Mouse (Mus musculus) central nervous system, embryonic 14 days (tissue): ENCODE data around the gene Ranbp17. TPM values are rescaled to one million over a fixed set of nuclear protein-coding genes. Genes with fewer than 3 reads are reported as not detected.

Source experiments
- polyA plus RNA-seq: library from polyadenylated mRNA; depleted of rRNA; stranded (reverse); fragments of >200 nt; gene quantifications from 2 replicates; pipeline ENCODE4 v1.2.3, GENCODE M21; 2012; rRNA removed

Gene Ranbp17
- 7.0 and 7.2 TPM in 2 replicates for polyA plus RNA-seq

DNA sequence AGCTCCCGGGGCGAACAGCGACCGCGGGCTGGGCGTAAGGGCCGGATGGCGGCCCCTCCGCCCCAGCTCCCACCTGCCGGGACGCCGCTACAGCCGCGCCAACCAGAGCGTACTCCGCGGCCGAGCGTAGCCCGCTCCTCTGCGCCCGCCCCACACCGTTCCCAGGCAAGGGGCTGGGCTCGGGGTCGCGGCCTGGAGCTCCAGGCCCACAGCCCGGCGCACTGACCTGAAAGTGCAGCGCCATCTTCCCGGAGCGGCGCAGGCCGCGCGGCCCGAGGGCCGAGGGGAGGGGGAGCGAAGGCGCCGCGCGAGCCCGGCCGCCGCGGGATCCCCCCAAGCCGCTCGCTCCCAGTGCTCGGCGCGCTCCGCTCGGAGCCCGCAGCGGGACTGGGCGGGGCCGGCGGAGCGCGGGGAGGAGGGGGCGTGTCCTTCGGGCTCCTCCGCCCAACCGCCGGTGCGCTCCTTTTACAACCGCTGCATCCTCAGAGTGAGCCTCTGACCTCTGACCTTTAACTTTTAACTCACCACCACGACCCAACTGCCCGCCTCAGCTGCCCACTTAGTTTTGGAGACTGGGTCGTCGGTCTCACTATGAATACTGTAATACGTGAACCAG lies at the start of gene Ranbp17:
Gene Ranbp17 (minus strand): TSS at position 371 of the 616 bp plus-strand sequence.

GRCm38 (mm10) chr11:33276637-33277036 lies 236.9 kb downstream of the Ranbp17 start, which contains the start of gene Gm12117:
TSS of gene Gm12117 (minus strand) at chr11:33276737.

DNA sequence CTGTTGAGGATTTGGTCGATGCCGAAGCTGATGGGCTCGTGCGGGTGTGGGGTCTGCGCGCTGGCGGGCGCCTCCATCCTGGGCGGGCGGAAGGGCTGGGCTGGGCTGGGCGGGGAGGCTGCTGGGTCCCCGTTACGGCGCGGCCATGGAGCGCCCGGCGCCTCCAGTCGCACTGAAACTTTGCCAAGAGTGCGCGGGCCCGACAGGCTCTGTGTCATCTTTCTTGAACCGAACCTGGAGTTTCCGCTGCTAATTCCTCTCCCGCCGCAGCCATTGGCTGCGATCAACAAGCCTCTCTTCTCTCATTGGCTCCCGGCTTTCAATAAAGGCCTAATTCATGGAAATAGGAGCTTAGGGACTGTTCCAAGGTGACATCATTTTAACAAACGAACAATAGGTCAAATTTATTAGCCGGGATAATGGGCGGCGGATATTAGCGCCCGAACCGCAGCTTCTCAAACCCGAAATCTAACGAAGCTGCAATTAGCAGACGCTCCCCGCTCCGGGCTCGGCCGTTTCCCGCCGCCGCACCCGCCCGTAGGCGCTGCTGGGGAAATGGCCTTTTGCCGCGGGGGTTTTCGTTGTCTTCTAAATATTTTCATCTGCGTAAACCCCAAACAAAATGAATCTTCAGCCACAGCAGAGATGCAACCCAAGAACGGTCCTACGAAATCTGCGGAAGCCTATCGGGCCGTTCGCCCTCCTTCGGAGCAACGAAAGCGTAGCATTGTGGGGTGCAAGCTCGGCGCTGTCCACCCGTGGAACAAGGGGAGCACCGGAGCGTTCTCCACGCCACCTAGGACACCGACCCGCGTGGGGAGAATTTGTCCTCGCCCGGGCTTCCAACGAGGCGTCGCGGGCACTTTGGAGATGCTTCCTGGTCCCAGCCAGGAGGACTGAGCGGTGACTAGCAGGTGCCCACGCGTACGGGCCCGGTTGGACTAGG lies 309.9 kb downstream of the Ranbp17 start, which contains the start of gene Tlx3:
Gene Tlx3 (minus strand): TSS at position 207 of the 946 bp plus-strand sequence.

DNA sequence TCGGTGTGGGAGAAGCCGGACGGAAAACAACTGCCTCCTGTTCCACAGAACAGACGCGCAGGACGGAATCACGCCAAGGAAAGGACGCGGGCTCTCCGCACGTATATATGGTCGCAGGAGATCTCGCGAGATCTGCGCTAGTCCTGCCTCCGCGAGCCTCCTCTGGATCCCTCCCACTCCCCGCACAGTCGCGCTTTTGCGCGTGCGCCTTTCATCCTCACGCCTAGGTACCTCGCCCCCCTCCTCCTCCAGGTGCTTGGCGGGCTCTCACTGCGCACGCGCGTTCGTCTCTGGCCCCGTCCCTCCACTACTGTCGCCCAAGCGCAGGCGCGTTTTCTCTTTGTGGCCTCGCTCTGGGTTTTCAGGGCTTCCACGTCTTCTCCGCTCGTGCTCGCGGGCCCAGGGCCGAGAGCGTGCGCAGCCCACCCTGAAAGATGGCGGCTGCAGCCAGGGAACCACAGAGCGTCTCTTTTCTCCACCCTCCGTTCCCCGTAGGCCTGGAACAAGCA lies 350.5 kb downstream of the Ranbp17 start, which contains the start of gene Npm1:
Gene Npm1 (minus strand): TSS at position 209 of the 509 bp plus-strand sequence.

Other genes with a start within 250 kb of the Ranbp17 start
- gene Gm12117, start 237.0 kb downstream of the Ranbp17 start, polyA plus RNA-seq: 0.12 and 0.15 TPM in 2 replicates
- 0.22 and 2.1 TPM in 2 replicates for gene Gabrp, start 65.2 kb upstream of the Ranbp17 start, polyA plus RNA-seq
- gene D130052B06Rik, start 85.6 kb upstream of the Ranbp17 start, polyA plus RNA-seq: 0.16 TPM in 1 of 2 replicates, not detected in the other